Mouse (Mus musculus) cerebellum, adult (tissue): ENCODE measurements around the gene Tle3.

Experiments used
- ATAC-seq: cut with Nextera tagmentation; 2 replicates; pipeline ENCODE4 v1.9.2; 2017; ENCODE audit warnings: mild to moderate bottlenecking, moderate library complexity, mixed read lengths; ENCODE audit not compliant: insufficient number of reproducible peaks, low FRiP score, low TSS enrichment

The Tle3 gene

GRCm38 (mm10) chr9:61426493-61426892 lies 54.3 kb downstream of the Tle3 start:
- ATAC-seq = no peak

GRCm38 (mm10) chr9:61427051-61427450 lies 54.9 kb downstream of the Tle3 start:
- ATAC-seq = no peak

DNA sequence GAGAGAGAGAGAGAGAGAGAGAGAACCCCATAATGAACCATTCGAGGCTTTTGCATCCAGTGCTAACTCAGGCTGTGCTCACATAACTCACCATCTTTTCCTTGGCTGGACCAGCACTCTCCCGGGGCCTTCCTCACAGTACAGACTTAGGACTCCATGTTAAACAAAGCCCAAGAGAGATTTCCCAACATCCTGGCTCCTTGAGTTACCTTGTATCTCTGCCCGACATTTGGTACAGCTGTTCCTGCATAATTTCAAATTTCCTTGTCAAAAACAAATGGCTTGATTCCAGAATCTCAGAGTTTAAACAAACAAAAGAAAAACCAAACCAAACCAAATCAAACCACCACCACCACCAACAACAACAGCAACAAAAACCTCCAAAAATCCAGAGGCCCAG lies 55.7 kb downstream of the Tle3 start:
- no peak for ATAC-seq

- ATAC-seq = no peak
Observed at GRCm38 (mm10) chr9:61431830-61432229, 59.7 kb downstream of the Tle3 start.

DNA sequence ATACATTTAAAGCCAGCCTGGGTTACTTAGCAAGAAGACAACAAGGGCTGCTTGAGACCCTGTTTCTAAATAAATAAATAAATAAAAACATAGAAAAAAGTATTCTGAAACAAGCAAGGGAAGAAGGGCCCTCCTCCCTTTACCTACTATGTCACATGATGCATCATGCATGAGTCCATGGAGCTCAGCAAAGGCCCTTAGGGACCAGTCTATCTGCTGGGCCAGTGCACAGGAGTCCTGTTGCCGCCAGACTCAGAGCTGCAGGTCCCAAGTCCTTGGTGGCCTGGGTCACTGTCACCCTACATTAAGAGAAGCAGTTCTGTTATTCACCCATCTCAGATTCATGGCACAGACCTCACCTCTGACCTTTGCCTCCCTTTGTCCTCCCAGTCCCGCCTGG lies 61.0 kb downstream of the Tle3 start:
- ATAC-seq = no peak

DNA sequence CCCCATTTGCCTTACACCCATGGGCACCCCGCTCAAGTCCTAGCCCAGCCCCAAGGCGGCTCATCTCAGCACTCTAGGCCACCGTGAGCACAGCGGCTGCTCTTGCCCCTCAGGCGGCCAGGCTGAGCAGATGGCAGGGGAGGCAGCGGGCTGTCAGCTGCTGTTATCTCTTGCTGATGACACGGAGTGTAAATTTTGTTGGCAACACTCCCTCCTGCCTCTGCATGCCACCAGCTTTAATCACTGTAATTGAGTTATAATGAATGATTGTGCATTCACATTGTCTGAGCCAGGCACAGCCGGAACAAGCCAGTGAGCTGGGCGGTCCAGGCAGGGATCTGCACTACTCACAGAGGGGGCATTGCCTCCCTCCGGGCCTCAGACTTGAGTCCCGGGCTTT lies 61.9 kb downstream of the Tle3 start:
- peak; percentile 65; the same call in 1 of the 2 replicates for ATAC-seq

DNA sequence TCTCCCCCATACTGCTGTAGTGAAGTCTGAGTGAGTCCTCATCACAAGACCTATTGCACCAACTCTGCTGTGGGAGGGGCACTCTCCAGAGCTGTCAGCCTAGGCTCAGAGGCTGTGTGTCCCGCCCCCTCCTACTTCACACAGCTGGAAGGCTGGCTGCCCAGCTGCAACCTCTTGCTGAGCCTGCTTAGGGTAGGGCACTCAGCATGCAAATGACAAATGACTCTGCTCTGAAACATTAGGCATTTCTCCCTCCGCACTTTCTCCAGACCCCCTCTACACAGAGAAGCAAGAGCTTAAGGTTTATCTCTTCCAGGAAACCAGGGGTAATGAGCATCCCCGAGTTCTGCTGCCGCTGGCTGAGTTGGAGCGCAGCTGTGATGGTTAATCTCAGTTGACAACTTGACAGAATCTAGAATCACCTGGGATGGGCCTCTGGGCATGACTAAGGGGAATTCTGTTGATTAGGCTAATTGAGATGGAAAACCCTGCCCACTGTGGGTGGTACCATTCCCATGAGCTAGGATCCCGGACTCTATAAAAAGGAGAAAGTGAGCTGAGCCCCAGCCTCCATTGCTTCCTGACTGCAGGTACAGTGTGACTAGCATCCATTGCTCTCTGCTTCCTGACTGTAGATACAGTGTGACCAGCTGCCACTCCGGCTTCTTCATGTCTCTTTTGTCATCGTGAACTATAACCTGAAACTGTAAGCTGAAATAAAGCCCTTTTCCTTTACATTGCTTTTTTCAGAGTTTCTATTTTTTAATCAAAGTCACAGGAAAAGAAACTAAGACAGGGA lies 63.2 kb downstream of the Tle3 start:
- no peak for ATAC-seq

DNA sequence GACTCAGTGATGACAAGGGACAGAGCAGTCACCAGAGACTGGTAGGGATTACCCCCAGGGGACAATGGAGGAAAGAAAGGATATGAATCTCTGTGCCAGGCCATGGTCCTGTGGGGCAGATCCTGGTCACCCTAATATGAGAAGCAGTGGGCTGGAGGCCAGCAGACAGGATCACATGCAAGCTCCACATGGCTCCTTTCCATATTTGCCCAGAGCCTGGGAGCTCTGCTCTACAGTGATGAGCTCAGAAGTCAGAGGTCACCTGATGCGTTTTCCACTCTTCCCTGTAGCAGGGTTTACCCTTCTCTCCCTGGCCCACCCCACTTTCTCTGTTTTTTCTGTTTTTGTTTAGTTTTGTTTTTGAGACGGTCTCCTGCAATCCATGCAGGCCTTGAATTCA lies 63.9 kb downstream of the Tle3 start:
- no peak for ATAC-seq

- no peak for ATAC-seq
Observed at GRCm38 (mm10) chr9:61436761-61437160, 64.6 kb downstream of the Tle3 start.

DNA sequence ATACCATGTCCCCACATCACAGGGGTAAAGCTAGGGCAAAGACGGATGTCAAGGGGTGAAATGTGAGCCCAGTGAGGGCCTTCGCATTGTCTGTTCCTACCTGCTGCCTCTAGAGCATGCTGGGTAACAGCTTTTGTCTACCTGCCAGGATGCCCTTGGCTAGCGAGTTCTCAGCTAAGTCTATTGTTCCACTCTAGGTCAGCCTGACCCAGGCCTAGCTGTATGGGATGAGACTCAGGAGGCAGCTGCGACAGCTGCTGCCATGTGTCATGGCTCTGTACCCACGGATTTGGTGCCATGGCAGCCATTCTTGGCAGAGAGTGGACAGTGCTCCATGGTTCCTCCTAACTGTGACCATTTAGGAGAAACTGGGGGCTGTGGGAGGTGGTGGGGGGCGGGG lies 66.9 kb downstream of the Tle3 start:
- ATAC-seq = no peak

GRCm38 (mm10) chr9:61439979-61440378 lies 67.8 kb downstream of the Tle3 start:
- ATAC-seq = no peak

GRCm38 (mm10) chr9:61441206-61441913 lies 69.2 kb downstream of the Tle3 start:
- no peak for ATAC-seq

DNA sequence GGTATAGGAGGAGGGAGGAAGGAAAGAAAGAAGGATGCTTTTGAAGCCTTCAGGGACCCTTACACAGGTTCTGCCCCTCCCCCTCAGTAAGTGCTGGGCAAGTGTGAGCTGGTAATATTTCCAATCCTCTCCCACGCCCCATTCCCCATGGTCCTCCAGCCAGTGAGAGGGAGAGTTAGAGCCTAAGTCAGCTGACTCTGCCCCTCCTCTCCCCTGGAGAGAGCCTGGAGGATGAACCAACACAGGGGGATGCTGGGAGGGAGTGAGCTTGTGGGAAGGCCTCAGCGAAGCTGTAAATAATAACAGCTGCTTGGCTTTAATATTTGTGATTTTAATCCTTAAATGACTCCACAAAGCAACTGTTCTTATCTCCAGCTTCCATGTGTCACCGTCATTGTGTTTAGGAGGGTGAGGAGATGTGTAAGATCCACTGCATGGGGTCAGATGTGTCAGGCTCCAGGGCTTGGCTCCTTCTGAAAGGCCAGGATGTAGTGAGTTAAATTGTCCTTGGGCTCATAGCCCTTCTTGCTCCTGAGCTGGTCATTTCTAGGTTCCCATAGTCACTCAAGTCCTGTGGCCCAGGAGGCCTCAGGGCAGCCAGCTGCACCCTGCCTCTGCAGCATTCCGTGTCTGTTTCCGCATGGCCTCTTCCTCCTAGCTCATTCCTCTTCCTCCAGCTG lies 70.9 kb downstream of the Tle3 start:
- no peak for ATAC-seq

- no peak for ATAC-seq
Observed at GRCm38 (mm10) chr9:61445151-61445550, 73.0 kb downstream of the Tle3 start.

GRCm38 (mm10) chr9:61445711-61446222 lies 73.6 kb downstream of the Tle3 start:
- no peak for ATAC-seq

GRCm38 (mm10) chr9:61446965-61447364 lies 74.8 kb downstream of the Tle3 start:
- ATAC-seq = no peak

DNA sequence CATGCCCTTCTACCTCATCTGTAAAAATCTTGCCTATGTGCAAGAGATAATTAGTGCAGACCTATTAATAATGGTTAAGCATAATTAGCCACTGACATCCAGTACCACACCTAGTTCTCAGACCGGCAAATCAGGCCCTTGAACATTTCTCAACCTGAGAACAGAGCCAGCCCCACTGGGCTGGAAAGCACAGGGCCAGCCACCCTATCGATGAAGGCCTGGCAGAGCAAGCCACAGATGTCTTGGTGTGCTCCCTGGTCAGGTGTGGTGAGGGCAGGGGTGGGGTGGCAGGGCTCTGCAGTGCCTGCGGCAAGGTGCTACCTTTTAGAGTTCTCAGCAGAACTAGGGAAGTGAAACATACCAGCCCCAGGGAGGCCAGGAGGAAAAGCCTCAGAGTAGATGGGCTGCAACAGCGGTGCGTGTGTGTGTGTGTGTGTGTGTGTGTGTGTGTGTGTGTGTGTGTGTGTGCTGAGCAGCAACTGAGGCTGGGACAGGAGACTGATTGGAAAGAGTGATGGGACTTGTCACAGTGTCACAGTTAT lies 77.3 kb downstream of the Tle3 start:
- no peak for ATAC-seq

DNA sequence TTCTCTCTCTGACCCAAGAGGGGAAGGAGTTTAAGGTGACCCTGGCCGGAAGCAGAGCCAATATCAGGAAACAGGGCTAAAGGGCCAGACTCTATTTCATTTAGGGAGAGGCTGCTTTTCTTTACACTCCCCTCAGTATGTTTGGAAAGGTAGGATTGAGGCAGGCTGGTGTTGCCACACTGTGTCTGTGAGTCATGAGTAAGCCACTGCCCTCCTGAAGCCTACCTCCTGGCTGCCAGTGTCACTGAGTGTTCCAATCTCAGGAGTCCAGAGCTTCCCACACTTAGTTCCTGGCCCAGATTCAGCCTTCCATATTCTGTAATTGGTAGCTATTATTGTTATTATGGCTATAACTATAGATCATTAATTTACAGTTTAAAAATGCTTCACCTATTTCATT lies 79.9 kb downstream of the Tle3 start:
- no peak for ATAC-seq

DNA sequence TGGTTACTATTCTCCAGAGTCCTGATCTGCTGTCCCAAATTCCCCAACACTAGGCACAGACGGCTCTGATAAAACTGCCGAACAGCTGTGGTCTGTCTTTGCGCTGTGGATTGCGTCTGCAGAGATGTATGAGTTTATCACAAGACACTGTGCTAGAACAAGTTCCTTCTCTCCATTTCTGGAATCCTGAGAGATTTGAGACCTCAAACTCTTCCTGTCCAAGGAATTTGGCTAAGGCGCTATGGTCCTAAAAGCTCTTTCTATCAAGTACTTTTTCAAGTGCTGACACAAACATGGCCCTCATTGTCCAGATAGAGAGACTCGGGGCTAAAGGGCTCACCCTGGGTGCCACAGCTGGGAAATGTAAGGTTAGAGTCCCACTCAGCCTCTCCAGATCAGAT lies 83.7 kb downstream of the Tle3 start:
- ATAC-seq = no peak

DNA sequence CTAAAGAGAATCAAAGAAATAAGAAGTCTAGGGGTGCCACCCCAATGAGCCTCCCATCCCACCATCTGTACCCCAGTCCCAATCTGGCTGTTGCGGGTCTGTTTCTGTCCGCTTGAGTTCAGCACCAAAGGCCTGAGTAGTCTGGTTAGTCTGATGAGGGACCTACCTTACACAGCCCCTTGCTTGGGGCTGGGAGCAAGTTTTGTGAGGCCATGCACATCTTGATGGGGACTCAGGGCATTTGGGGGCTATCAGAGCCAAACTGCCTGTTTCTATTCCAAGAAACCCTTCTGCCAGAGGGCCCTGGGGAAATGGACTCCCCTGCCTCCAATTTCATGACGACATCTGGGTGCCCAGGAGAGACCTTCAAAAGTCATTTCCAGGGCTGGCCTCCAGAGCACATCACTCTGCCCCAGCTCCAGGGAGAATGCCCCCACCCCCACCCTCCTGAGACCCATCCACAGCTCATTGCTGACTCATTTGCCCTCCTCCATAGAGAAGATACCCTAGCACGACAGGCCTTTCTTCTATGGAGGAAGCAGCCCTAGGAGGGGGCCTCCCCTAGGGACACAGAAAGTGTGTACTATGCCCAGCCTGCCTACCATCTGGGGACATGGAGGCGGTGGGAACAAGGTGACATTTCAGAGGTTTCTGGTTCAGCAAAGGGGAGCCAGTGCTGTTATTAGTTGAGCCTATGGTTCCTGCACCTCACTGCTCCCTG lies 84.4 kb downstream of the Tle3 start:
- no peak for ATAC-seq
